Mouse (Mus musculus): ENCODE data around the gene Crmp1. TPM values are rescaled to one million over a fixed set of nuclear protein-coding genes. Genes with fewer than 3 reads are reported as not detected.

Crmp1 gene
- polyA plus RNA-seq, 1 experiment from 2014 or later, result 954 TPM

DNA sequence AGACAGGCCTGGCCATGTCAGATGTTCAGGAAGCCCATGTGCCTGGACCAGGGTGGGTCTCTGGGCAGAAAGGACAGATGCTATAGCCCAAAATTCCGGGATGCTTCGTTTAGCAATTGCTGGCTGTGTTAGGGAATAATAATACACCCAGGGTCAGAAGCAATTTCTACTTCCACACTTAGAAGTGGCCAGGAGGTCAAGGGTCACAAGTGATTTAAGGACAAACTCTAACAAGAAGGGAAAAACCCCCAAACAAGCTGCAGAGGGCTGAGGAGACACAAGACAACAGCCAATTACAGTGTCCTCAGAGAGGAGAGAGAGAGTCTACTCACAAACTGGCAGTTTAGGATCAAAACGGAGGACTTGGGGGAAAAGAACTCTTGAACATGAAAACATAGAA is 93.3 kb downstream of the Crmp1 start:
- ATAC-seq, result no peak
- 55% methylated on average over 3 of the region's 3 CpGs for WGBS
- Histone ChIP-seq H3K4me1 (replicated peaks; ENCODE audit: control insufficient read depth, insufficient read depth, low read length) (peaks cover 22% of the 10 kb centered on the region), H3K9ac (replicated peaks; ENCODE audit: low read depth, low read length) (no peak overlapping the region), H3K4me3 (replicated peaks; ENCODE audit: low read length) (no peak overlapping the region), H3K36me3 (ENCODE audit: control insufficient read depth, insufficient read depth) (no peaks in the 10 kb centered on the region), H3K4me2 (ENCODE audit: low read length) (no peak overlapping the region), H3K9me3 (ENCODE audit: control insufficient read depth, low read length) (no peaks in the 10 kb centered on the region), H3K27ac (ENCODE audit: low read length) (no peak overlapping the region), H3K27me3 (replicated peaks; ENCODE audit: control insufficient read depth, insufficient read depth, low read length) (no peaks in the 10 kb centered on the region)

DNA sequence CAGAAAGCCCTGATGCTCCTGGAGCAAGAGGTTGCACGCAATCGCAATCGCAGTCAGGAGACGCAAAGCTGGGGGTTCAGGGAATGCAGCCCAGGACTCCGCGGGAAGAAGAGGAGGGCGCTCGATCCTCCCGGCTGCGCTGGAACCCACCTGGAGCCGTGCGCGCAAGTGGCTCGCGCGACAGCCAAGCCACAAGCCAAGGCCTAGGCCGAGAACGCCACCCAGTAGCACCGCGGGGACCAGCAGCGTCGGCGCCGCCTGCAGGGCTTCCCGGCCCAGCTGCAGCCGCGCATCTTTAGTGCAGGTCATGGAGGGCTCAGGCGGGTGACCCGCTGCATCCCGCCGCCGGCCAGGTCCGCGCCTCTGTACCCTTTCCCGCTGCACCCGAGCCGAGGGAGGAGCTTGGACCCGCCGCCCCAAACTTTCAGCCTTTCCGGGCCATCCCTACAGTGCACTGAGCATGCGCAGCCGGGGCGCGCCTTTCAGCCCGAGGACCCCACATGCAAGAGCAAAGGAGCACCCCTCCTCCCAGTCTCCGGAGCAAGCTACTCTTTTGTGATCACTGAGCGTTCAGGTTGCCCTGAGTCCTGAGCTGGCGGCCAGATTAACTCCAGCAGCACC is 94.9 kb downstream of the Crmp1 start, which contains the start of gene Evc:
Gene Evc (minus strand): TSS at position 410 of the 621 bp plus-strand sequence.
- Histone ChIP-seq H3K27me3 (replicated peaks; ENCODE audit: control insufficient read depth, insufficient read depth, low read length) (no peaks in the 10 kb centered on the region), H3K9me3 (ENCODE audit: control insufficient read depth, low read length) (no peaks in the 10 kb centered on the region), H3K4me3 (replicated peaks; ENCODE audit: low read length) (peak within 1 kb of the TSS; percentile 65), H3K4me1 (replicated peaks; ENCODE audit: control insufficient read depth, insufficient read depth, low read length) (peaks cover 22% of the 10 kb centered on the region), H3K4me2 (ENCODE audit: low read length) (peak within 1 kb of the TSS; percentile 94), H3K27ac (ENCODE audit: low read length) (no peak within 1 kb of the TSS), H3K9ac (replicated peaks; ENCODE audit: low read depth, low read length) (peak within 1 kb of the TSS; percentile 61), H3K36me3 (ENCODE audit: control insufficient read depth, insufficient read depth) (no peaks in the 10 kb centered on the region)
- under 1% methylated on average over 45 of the region's 48 CpGs for WGBS
- ATAC-seq, result peak; percentile 73

DNA sequence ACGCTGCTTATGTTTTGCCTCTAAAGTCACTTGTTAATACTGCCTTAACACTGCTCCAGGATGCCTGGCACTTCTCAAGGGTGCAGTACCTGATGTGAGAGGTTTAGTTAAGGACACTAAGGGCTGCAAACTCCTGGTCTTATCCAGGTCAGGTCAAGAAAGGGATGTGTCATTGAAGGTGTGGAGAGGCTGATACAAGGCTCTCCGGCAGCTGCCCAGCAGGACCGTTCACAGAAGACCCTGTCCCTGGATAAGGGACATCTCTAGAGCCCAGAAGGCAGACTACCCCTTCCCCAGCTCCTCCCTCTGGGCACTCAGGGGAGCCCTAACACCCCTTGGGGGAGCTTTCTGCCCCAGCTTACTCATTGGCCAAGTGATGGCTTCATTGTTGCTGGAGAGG is 96.0 kb downstream of the Crmp1 start:
- no peaks in the 10 kb centered on the region for H3K27me3 ChIP-seq (replicated peaks; ENCODE audit: control insufficient read depth, insufficient read depth, low read length)
- H3K9ac ChIP-seq (replicated peaks; ENCODE audit: low read depth, low read length), result no peak overlapping the region
- H3K36me3 ChIP-seq (ENCODE audit: control insufficient read depth, insufficient read depth), result no peaks in the 10 kb centered on the region
- WGBS, result 75% methylated on average over 3 of the region's 3 CpGs
- no peaks in the 10 kb centered on the region for H3K9me3 ChIP-seq (ENCODE audit: control insufficient read depth, low read length)
- peak overlapping the region; percentile 76; the same call in 1 of the 2 replicates for H3K4me2 ChIP-seq (ENCODE audit: low read length)
- peaks cover 22% of the 10 kb centered on the region for H3K4me1 ChIP-seq (replicated peaks; ENCODE audit: control insufficient read depth, insufficient read depth, low read length)
- no peak overlapping the region for H3K27ac ChIP-seq (ENCODE audit: low read length)
- no peak overlapping the region for H3K4me3 ChIP-seq (replicated peaks; ENCODE audit: low read length)
- no peak for ATAC-seq

DNA sequence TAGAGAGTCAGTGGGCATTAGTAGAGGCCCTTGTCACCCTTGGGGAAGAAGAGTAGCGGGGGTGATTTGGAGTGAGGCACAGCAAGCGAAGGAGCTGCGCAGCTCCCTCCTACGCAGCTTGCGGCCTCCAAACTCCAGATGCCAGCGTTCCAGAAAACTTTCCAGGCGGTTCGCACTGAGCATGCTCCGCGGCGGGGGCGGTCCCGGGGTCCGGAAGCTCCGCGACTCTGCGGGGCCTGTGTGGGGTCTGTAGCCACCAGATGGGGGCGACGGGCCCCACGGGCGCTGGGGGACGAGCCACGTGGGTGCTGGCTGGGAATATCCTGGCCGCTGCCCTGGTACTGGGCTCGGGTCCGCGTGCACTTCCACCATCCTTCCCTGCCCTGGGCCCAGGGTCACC is 96.5 kb downstream of the Crmp1 start, which contains the start of gene Evc2:
Gene Evc2 (plus strand): TSS at position 212 of the 400 bp plus-strand sequence.
- no peak within 1 kb of the TSS for H3K27ac ChIP-seq (ENCODE audit: low read length)
- H3K27me3 ChIP-seq (replicated peaks; ENCODE audit: control insufficient read depth, insufficient read depth, low read length), result no peaks in the 10 kb centered on the region
- 0% methylated on average over 27 of the region's 27 CpGs for WGBS
- H3K4me3 ChIP-seq (replicated peaks; ENCODE audit: low read length), result peak within 1 kb of the TSS; percentile 54
- peak within 1 kb of the TSS; percentile 94 for H3K4me2 ChIP-seq (ENCODE audit: low read length)
- H3K4me1 ChIP-seq (replicated peaks; ENCODE audit: control insufficient read depth, insufficient read depth, low read length), result peaks cover 22% of the 10 kb centered on the region
- ATAC-seq, result peak; percentile 86
- H3K9ac ChIP-seq (replicated peaks; ENCODE audit: low read depth, low read length), result peak within 1 kb of the TSS; percentile 61
- H3K36me3 ChIP-seq (ENCODE audit: control insufficient read depth, insufficient read depth), result no peaks in the 10 kb centered on the region
- no peaks in the 10 kb centered on the region for H3K9me3 ChIP-seq (ENCODE audit: control insufficient read depth, low read length)

Other genes with a start within 250 kb of the Crmp1 start
- gene Gm1043, start 156.6 kb upstream of the Crmp1 start, polyA plus RNA-seq (2015; fragmentation: Nextera tagmentation; extraction: Ambion mirVana), result 2.6 and 4.3 TPM in 2 replicates
- gene Evc, start 95.0 kb downstream of the Crmp1 start, polyA plus RNA-seq (2015; fragmentation: Nextera tagmentation; extraction: Ambion mirVana), result 6.2 and 7.0 TPM in 2 replicates
- gene Evc2, start 96.6 kb downstream of the Crmp1 start, polyA plus RNA-seq (2015; fragmentation: Nextera tagmentation; extraction: Ambion mirVana), result 6.4 and 7.2 TPM in 2 replicates